Mouse (Mus musculus) adrenal gland, postnatal 14 days (tissue): ENCODE measurements at regions not wholly inside any gene's neighbourhood (a gene's known extent, or its start where the extent isn't known, plus 50 kb on each side); places are given as distances from the start of the nearest gene placed in this dataset.
"Not testable (repeated sequence)": the region's sequence is repeated elsewhere in the genome, so short reads cannot be mapped to it uniquely, and the experiment has no call there.

ENCODE experiments used
- DNase-seq: peaks from one replicate; pipeline ENCODE4 v3.0.0; 2021; ENCODE audit warnings: mixed read lengths

DNA sequence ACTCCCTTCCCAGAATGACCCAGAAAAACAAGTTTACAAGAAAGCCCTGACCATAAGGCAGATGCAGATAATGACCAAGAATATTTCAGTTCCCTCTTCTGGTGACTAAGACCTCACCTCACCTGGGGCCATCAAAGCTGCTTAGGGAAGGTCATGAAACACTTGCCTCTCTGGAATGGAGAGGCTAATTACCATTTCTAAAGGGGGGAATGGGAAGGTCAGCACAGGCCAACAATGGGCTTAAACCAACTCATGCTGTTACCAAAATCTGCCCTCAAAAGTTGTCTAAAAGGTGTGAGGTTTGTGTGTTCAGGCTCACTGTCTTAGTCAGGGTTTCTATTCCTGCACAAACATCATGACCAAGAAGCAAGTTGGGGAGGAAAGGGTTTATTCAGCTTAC is 123.0 kb downstream of the Sgo2b start:
- no peak for DNase-seq

DNA sequence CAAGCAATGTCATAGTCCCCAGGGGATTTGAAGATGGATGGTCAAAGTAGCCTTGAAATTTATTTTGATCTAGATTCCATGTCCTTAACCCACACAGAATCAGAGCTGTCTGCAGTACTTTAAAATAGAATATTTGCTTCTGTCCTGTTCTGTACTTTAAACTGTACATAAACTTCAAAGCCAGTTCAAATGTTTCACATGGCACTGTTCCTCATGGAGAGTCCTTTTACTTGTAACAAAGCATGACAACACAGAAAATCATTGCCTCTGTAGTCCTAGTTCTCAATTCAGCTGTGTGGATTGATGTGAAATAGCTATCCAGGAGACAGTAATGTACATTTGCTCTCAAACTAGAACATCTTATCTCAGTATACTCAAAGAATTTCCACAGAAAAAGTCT is 123.9 kb downstream of the Sgo2b start:
- DNase-seq, result no peak

DNA sequence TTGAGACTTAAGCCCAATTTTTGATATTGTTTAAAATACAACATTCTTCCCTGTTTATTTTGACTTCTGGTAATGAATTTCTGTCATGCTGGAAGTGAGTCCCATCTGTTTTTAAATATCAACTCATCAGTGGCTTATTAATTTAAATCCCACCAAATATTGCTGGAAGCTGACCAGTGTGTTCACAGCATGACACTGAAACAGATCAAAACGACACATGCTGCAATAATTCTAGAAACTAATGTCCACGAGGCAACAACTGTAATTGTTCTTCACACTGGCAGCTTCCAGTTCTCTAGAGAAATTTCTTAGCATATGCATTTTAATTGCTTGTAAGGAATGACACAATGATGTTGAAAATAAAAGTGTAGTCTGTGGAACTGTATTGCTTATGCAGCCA is 167.6 kb downstream of the Sgo2b start:
- DNase-seq, result no peak

DNA sequence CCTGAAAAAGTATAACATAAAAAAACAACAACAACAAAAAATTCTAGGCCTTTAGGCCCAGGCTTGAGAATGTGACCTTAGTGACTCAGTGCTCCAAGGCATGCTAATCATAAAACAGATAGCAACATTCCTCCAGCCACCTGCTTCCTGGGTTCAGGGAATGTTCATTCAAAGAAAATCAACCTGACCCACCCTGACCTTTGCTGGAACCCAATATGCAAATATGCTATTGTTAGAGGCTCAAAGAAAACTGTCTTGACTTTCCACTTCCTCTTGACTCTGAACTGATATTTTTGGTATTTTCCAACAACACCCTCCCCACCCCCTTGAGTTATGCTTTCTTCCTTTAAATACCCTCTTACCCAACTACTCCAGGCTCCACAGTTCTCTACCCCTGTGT is 191.2 kb downstream of the Sgo2b start:
- no peak for DNase-seq

DNA sequence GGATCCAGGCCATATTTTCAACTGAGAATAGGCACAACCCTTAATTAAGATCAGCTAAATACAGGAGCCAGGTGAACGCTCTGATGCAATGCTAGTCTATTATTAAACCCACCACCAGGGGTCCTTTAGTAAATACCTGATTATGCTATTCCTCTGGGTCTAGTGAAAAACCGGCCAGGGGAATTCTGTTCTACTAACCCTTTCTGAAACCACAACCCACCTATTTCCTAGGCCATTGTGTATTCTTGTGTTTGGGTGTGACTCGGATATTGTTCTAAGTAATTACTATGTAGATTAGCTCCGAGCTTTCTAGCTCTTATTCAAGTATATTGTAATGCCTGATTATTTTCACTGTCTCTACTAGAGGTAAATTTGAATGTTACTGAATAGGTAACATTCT is 192.1 kb downstream of the Sgo2b start:
- not testable (repeated sequence) for DNase-seq

DNA sequence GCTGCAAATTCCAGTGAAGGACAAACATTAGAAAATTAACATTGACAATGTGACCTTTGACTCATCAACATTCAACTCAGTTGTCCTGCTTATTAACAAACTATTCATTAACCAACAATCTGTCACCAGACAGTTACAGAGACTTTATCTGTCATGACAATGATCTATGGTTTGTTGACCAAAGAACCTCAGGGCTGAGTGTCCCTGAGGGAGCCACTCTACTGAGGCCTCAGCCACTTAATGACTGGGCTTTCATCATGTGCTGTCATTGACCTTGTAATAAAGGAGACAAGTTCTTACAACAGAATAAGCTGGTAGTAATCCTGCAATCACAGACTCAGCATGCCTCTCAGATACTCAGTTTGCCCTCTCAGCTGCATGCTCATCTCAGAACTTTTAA is 196.8 kb downstream of the Sgo2b start:
- peak; percentile 32 for DNase-seq

DNA sequence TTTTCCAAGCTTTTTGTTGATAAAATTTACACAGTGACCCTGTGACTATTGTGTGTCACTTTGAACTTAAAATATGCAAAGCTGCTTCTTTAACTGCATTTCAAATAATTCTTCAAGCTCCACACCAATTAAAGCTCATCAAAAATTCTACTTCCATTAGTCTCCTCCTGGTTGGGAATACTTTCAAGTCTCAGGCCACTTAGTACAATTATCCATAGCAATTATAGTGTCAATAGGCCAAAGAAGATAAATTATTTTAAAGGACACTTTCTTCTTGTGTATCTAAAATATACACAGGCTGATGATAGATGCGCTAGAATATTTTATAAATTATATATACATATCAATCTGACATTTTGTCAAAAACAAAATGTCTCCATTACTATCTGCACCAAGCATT is 197.2 kb downstream of the Sgo2b start:
- DNase-seq, result no peak

DNA sequence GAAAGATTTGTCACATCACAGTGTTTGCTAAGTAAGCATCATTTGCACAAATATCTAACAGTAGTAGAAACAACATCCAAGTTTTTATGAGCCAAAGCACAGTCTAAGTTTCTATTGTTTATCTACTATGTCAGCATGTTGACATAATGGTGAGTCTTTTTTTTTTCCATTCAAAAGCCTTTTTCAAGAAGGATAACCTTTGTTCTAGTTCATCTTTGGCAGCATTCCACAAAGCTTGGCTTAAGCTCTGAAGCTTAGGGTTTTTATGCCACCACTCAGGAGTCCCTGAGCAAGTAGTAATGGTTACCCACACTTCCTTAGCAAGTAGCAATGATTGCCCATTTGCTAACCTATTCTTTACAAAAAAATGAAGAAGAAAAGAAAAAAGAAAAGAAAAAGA is 198.8 kb downstream of the Sgo2b start:
- no peak for DNase-seq

DNA sequence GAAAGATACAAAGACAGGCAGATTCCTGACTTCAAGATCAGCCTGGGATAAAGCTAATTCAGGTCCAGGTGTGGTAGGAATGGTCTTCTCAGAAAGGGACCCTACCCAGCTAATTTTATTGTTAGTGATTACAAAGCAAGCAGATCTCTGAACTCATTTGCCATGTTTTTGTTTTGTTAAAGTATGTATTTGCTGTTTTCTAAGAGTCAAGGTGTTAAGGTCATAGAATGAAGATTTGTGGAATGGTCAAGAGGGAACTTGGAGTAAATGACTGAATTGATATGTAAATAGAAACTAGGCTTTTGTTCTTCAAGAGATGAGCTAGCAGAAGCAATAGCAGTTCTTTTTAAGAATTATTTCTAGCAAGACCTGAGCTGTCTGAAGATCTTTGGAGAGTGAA is 217.6 kb downstream of the Sgo2b start:
- no peak for DNase-seq

DNA sequence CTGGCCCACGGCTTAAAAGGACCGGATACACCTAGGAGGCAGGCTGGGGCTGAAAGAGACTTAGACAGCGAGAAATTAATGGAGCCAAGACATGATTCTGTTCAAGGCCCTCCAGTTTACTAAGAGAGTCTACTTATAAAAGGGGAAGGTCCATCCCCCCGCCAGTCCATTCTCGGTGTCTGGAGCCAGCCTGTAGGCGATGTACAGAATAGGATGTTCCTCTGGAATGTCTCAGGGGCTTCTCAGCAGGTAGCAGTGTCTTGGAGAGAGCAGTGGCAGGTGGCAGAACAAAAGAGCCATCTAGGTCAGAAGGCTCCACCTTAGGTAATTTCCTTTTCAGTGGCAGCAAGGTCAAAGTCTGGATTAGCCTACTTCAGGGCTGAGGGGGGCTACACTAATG is 221.3 kb downstream of the Sgo2b start:
- DNase-seq, result not testable (repeated sequence)
